Mouse (Mus musculus) thymus, adult 2 months (tissue): ENCODE measurements at regions not wholly inside any gene's neighbourhood (a gene's known extent, or its start where the extent isn't known, plus 50 kb on each side); places are given as distances from the start of the nearest gene placed in this dataset.

ENCODE experiments used
- DNase-seq: peaks from one replicate; pipeline ENCODE4 v3.0.0; 2021
- H3K27ac ChIP-seq: fragments of 200-500 bp; 2 replicates; pipeline ENCODE4 v1.5.1; 2012; ENCODE audit warnings: low read length, control low read depth; ENCODE audit not compliant: control insufficient read depth, insufficient read depth
- H3K27me3 ChIP-seq: fragments of 200-500 bp; 2 replicates; pipeline ENCODE4 v1.6.1; 2012; ENCODE audit warnings: mild to moderate bottlenecking, low read length, moderate library complexity, mixed read lengths; ENCODE audit not compliant: control insufficient read depth, insufficient read depth
- H3K36me3 ChIP-seq: fragments of 200-500 bp; 2 replicates; pipeline ENCODE4 v1.6.1; 2012; ENCODE audit warnings: mild to moderate bottlenecking, low read length, moderate library complexity; ENCODE audit not compliant: control insufficient read depth, insufficient read depth
- H3K4me1 ChIP-seq: fragments of 200-500 bp; replicated peaks from 2 replicates; pipeline ENCODE4 v1.6.1; 2012; ENCODE audit warnings: low read length; ENCODE audit not compliant: control insufficient read depth, insufficient read depth
- H3K4me3 ChIP-seq: fragments of 200-500 bp; 2 replicates; pipeline ENCODE4 v1.5.1; 2012; ENCODE audit warnings: mild to moderate bottlenecking, low read length, control low read depth, moderate library complexity; ENCODE audit not compliant: control insufficient read depth, insufficient read depth
- CTCF ChIP-seq: fragments of 200-500 bp; IDR thresholded peaks from 2 replicates; pipeline ENCODE4 v1.5.1; 2012; ENCODE audit warnings: mild to moderate bottlenecking, control low read depth, low read length, moderate library complexity, borderline replicate concordance; ENCODE audit not compliant: control insufficient read depth, poor library complexity, insufficient read depth; ENCODE audit errors: extremely low read depth
- POLR2A ChIP-seq: fragments of 200-500 bp; IDR thresholded peaks from 2 replicates; pipeline ENCODE4 v1.6.1; 2012; ENCODE audit warnings: mild to moderate bottlenecking, low read length, control low read depth, moderate library complexity; ENCODE audit not compliant: control insufficient read depth, poor library complexity, insufficient read depth; ENCODE audit errors: extremely low read depth
- WGBS: fragments of 180-500 bp; shearing (Covaris S2); methylation state at CpG from one replicate; pipeline ENCODE4 v1.1.7; 2018; 5-methylcytosine and 5-hydroxymethylcytosine counted together

DNA sequence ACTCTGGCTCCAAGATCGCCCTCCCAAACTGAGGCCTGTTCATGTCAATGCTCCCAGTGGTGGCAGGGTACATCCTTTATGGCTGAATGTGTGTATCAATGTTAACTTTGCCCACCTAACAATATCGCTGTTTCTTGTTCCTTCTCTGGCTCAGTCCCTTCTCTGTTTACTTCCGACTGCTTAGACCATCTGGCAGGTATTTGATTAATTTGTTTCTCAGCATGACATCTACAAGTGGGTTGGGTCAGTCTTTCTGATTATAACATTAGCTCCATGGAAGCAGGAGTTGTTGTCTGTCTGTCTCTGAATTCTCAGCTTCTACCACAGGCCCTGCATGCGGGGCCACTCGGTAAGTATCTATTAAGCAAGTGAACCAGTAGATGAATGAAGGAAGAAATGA, 49.9 kb upstream of the Peli1 start:
- no peaks in the 10 kb centered on the region for H3K27me3 ChIP-seq
- peaks cover 5% of the 10 kb centered on the region for H3K4me1 ChIP-seq
- no peak overlapping the region for H3K4me3 ChIP-seq
- H3K27ac ChIP-seq: no peak overlapping the region
- 96% methylated on average over 5 of the region's 5 CpGs for WGBS
- TF ChIP-seq POLR2A (no peak), CTCF (no peak)
- no peak for DNase-seq
- no peaks in the 10 kb centered on the region for H3K36me3 ChIP-seq
